Mouse (Mus musculus) hindbrain, embryonic 11.5 days (tissue): ENCODE results near the gene Nacc1. TPM values are rescaled to one million over a fixed set of nuclear protein-coding genes. Genes with fewer than 3 reads are reported as not detected.
"Not testable (repeated sequence)": the region's sequence is repeated elsewhere in the genome, so short reads cannot be mapped to it uniquely, and the experiment has no call there.

Experiments used
- ATAC-seq: fragments of 200-750 bp; cut with Nextera tagmentation; 2 replicates; pipeline ENCODE4 v1.8.0; 2017; ENCODE audit warnings: mild to moderate bottlenecking, moderate TSS enrichment, moderate library complexity; ENCODE audit not compliant: low FRiP score
- DNase-seq: peaks from one replicate; pipeline ENCODE4 v3.0.0-alpha.2; 2015; ENCODE audit warnings: low spot score
- H3K27ac ChIP-seq: fragments of 300-500 bp; sonication (generic); 2 replicates; pipeline ENCODE4 v1.5.1; 2014; ENCODE audit warnings: mild to moderate bottlenecking, low read depth, low read length
- H3K27me3 ChIP-seq: fragments of 300-500 bp; sonication (generic); 2 replicates; pipeline ENCODE4 v1.6.1; 2014; ENCODE audit warnings: mild to moderate bottlenecking, low read length, moderate library complexity, mixed read lengths; ENCODE audit not compliant: control insufficient read depth, insufficient read depth
- H3K36me3 ChIP-seq: fragments of 300-500 bp; sonication (generic); 2 replicates; pipeline ENCODE4 v1.6.1; 2014; ENCODE audit warnings: mild to moderate bottlenecking, low read length, moderate library complexity, mixed read lengths; ENCODE audit not compliant: control insufficient read depth, insufficient read depth
- H3K4me1 ChIP-seq: fragments of 300-500 bp; sonication (generic); replicated peaks from 2 replicates; pipeline ENCODE4 v1.6.1; 2014; ENCODE audit warnings: low read length, mixed read lengths; ENCODE audit not compliant: control insufficient read depth, insufficient read depth
- H3K4me2 ChIP-seq: fragments of 300-500 bp; sonication (generic); replicated peaks from 2 replicates; pipeline ENCODE4 v1.6.1; 2014; ENCODE audit warnings: mild to moderate bottlenecking, low read depth, low read length
- H3K4me3 ChIP-seq: fragments of 300-500 bp; sonication (generic); 2 replicates; pipeline ENCODE4 v1.5.1; 2014; ENCODE audit warnings: low read depth, low read length
- H3K9ac ChIP-seq: fragments of 300-500 bp; sonication (generic); 2 replicates; pipeline ENCODE4 v1.6.1; 2014; ENCODE audit warnings: low read depth, low read length
- H3K9me3 ChIP-seq: fragments of 300-500 bp; sonication (generic); 2 replicates; pipeline ENCODE4 v1.6.1; 2016; ENCODE audit warnings: low read length; ENCODE audit not compliant: control insufficient read depth
- WGBS: fragments of 180-500 bp; shearing (Covaris S2); extraction: QIAGEN DNeasy Blood & Tissue Kit; methylation state at CpG from one replicate; pipeline ENCODE4 v1.1.7; 2014; 5-methylcytosine and 5-hydroxymethylcytosine counted together
- polyA plus RNA-seq: library from polyadenylated mRNA; unstranded; fragments of >200 nt; fragmentation: Nextera tagmentation; extraction: Ambion mirVana; gene quantifications from 2 replicates; pipeline ENCODE4 v1.2.1, GENCODE M21; 2014

The Nacc1 gene
- polyA plus RNA-seq, 1 experiment from 2014 or later = 20.5 TPM

DNA sequence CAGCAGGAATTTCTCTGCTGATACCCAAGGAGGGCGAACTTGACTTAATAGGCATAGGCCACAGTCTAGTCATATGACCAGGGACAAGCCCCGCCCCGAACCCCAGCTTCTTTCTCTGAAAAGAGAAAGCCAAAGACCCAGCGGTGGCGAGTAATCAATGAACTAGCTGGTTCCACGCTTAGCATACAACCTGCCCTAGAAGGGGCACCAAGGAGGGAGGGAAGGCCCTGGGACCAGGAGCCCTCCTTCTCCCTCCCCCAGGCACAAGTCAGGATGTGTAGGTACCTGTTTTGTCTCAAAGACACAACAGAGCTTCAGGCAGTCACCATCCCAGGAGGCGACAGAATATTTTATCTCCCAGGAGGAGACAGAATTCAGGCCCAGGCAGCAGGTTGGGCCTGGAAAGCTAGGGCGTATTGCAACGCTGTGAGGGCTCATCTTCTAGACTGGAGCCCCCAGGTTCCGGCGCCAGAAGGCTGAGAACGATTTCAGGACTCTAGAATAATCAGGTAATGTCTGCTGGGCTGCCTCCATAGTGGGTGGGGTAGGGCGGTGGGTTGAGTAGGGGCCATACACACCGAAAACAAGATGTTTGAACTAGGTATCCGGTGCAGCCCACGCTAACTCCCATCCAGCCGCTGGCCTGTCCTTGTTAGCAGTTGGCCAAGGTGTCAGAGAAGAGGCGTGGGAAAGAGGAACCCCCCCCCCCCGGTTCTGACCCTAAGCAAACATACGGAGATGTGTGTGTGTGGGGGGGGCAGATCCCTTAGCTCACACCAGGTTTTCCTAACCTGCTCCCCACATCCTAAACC is 1.3 kb downstream of the Nacc1 start, which contains the start of gene Trmt1:
Gene Trmt1, plus strand, starts transcription at position 117 of the 812 bp plus-strand sequence.
- peak within 1 kb of the TSS; percentile 86 for H3K9ac ChIP-seq
- no peaks in the 10 kb centered on the region for H3K27me3 ChIP-seq
- peak within 1 kb of the TSS; percentile 76 for H3K4me3 ChIP-seq
- peak within 1 kb of the TSS; percentile 84 for H3K27ac ChIP-seq
- no peaks in the 10 kb centered on the region for H3K9me3 ChIP-seq
- DNase-seq (peak; percentile 42), ATAC-seq (0 out of 2 replicates have a peak, but pooled peaks have one; percentile 8)
- H3K4me2 ChIP-seq = peak within 1 kb of the TSS; percentile 79
- 10% methylated on average over 20 of the region's 20 CpGs for WGBS
- 0 out of 2 replicates have a peak, but pooled peaks cover 2% of the 10 kb centered on the region for H3K4me1 ChIP-seq
- H3K36me3 ChIP-seq = no peaks in the 10 kb centered on the region; the same call in 1 of the 2 replicates

GRCm38 (mm10) chr8:84684537-84684936 is 3.1 kb downstream of the Nacc1 start:
- Histone ChIP-seq H3K27ac (no peak overlapping the region), H3K4me2 (no peak overlapping the region), H3K4me3 (no peak overlapping the region), H3K9ac (no peak overlapping the region), H3K4me1 (0 out of 2 replicates have a peak, but pooled peaks cover 2% of the 10 kb centered on the region), H3K9me3 (no peaks in the 10 kb centered on the region), H3K27me3 (no peaks in the 10 kb centered on the region), H3K36me3 (no peaks in the 10 kb centered on the region; the same call in 1 of the 2 replicates)
- WGBS = 43% methylated on average over 3 of the region's 3 CpGs
- DNase-seq = no peak
- ATAC-seq = no peak

DNA sequence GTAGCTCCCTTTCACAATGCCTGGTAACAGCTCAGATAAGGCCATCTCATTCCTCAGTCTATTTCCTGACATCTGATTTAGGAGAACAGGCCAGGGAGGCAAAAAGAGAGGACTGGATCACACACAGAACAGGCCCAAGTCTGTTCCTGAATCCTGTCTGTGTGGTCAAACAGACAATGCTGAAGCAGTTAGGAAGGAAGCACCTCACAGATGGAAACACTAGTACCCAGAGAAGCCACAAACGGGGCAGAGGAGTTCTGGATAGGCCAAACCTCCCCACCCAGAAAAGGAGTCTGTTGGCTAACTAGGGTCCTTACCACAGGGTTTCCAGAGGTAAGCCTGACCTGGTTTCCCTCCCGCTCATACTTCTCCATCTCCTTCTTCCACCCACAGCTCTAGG is 5.4 kb downstream of the Nacc1 start:
- H3K4me3 ChIP-seq = no peak overlapping the region
- no peak for DNase-seq
- H3K9ac ChIP-seq = no peak overlapping the region
- no peak for ATAC-seq
- H3K27ac ChIP-seq = no peak overlapping the region
- WGBS = 83% methylated on average over 2 of the region's 2 CpGs
- H3K36me3 ChIP-seq = no peaks in the 10 kb centered on the region; the same call in 1 of the 2 replicates
- H3K27me3 ChIP-seq = no peaks in the 10 kb centered on the region
- H3K4me1 ChIP-seq = 0 out of 2 replicates have a peak, but pooled peaks cover 2% of the 10 kb centered on the region
- no peaks in the 10 kb centered on the region for H3K9me3 ChIP-seq
- H3K4me2 ChIP-seq = no peak overlapping the region

- Histone ChIP-seq H3K4me1 (0 out of 2 replicates have a peak, but pooled peaks cover 2% of the 10 kb centered on the region), H3K36me3 (no peaks in the 10 kb centered on the region; the same call in 1 of the 2 replicates), H3K27me3 (no peaks in the 10 kb centered on the region), H3K9ac (no peak overlapping the region), H3K4me3 (no peak overlapping the region), H3K9me3 (no peaks in the 10 kb centered on the region), H3K27ac (no peak overlapping the region), H3K4me2 (no peak overlapping the region)
- DNase-seq = no peak
- 90% methylated on average over 2 of the region's 2 CpGs for WGBS
- no peak for ATAC-seq
These were observed 6.2 kb downstream of the Nacc1 start for GRCm38 (mm10) chr8:84681476-84681875.

GRCm38 (mm10) chr8:84677305-84677704 is 10.4 kb downstream of the Nacc1 start:
- Histone ChIP-seq H3K36me3 (peaks cover 2% of the 10 kb centered on the region; the same call in 1 of the 2 replicates), H3K27ac (no peak overlapping the region), H3K4me2 (no peak overlapping the region), H3K4me3 (no peak overlapping the region), H3K27me3 (no peaks in the 10 kb centered on the region), H3K4me1 (no peaks in the 10 kb centered on the region), H3K9ac (no peak overlapping the region), H3K9me3 (no peaks in the 10 kb centered on the region)
- DNase-seq (no peak), ATAC-seq (no peak)
- WGBS = 94% methylated on average over 5 of the region's 5 CpGs

DNA sequence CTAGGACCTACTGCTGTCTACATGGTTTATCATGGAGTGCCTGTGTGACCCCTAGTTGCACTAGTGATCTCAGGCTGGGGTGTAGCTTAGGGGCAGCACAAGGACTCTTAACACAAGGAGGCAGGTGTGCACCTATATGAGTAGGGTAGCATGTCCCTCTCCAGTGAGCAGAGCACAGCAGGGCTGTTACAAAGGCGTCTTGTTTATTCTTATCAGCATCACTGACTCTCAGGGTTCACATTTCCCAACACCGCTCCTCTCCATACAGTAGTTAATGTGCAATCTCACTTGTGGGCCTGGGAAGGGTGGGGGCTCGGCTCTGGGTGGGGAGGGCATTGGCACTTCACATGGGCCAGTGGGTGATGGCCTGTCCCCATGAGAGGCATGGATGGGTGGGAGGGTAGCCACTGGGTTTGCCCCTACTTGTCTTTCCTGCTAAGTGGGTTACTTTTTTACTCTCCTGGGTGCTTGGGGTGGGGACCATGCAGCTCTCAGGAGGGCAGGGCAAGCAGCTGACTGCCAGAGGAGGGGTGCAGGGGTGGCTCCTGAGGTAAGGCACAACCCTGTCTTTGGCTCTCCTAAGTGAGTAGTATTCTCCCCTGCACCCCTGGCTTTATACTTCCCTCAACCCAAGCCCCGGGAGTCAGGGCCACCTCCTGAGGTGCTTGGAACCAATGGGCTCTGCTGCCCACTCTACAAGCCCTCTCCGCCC is 17.2 kb downstream of the Nacc1 start:
- H3K36me3 ChIP-seq = not testable (repeated sequence)

DNA sequence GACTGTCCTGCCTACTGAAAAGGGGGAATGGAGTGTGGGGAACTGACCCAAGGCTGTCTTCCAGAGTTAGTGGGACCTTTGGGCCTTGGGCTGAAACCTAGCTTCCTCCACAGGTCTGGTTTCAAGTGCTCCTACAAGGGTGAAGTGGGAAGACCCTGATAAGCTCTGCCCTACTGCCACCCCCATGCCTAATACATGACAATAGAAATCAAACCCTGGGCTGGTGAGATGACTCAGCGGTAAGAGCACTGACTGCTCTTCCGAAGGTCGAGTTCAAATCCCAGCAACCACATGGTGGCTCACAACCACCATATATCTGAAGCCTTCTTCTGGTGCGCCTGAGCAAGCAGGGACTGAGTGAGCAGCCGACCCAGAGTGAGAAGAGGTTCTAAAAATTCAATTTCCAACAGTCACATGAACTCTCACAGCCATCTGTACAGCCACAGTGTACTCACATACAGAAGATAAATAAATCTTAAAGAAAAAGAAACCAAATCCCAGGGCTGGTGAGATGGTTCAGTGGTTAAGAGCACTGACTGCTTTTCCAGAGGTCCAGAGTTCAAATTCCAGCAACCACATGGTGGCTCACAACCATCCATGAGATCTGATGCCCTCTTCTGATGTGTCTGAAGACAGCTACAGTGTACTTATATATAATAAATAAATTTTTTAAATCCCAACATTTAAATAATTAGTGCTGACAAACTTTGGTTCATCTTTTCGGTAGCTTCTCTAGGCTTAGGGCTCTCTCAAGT is 18.8 kb downstream of the Nacc1 start:
- Histone ChIP-seq H3K27me3 (no peaks in the 10 kb centered on the region), H3K4me1 (no peaks in the 10 kb centered on the region), H3K9me3 (no peaks in the 10 kb centered on the region), H3K9ac (no peak overlapping the region), H3K4me3 (no peak overlapping the region), H3K27ac (no peak overlapping the region), H3K4me2 (no peak overlapping the region), H3K36me3 (no peaks in the 10 kb centered on the region)
- DNase-seq = no peak
- ATAC-seq = no peak
- WGBS = 86% methylated on average over 6 of the region's 6 CpGs

More for the DNA sequence above, 17.2 kb downstream of the Nacc1 start:
- 85% methylated on average over 5 of the region's 5 CpGs for WGBS
- not testable (repeated sequence) for DNase-seq, H3K9ac ChIP-seq, ATAC-seq, H3K27me3 ChIP-seq, H3K9me3 ChIP-seq, H3K4me3 ChIP-seq, H3K4me1 ChIP-seq, H3K27ac ChIP-seq, H3K4me2 ChIP-seq

GRCm38 (mm10) chr8:84668081-84668480 is 19.6 kb downstream of the Nacc1 start:
- H3K4me1 ChIP-seq = no peaks in the 10 kb centered on the region
- H3K36me3 ChIP-seq = no peaks in the 10 kb centered on the region
- no peak overlapping the region for H3K27ac ChIP-seq
- no peaks in the 10 kb centered on the region for H3K9me3 ChIP-seq
- H3K9ac ChIP-seq = no peak overlapping the region
- ATAC-seq (no peak), DNase-seq (no peak)
- 76% methylated on average over 1 of the region's 1 CpGs for WGBS
- H3K4me2 ChIP-seq = no peak overlapping the region
- no peak overlapping the region for H3K4me3 ChIP-seq
- no peaks in the 10 kb centered on the region for H3K27me3 ChIP-seq
